Mouse (Mus musculus) forebrain, embryonic 16.5 days (tissue): ENCODE data around the gene Calu. TPM values are rescaled to one million over a fixed set of nuclear protein-coding genes. Genes with fewer than 3 reads are reported as not detected.

ENCODE experiments used
- ATAC-seq: fragments of 200-750 bp; cut with Nextera tagmentation; 2 replicates; pipeline ENCODE4 v1.8.0; 2017; ENCODE audit warnings: mild to moderate bottlenecking, moderate library complexity
- H3K27ac ChIP-seq: fragments of 300-500 bp; sonication (generic); 2 replicates; pipeline ENCODE4 v1.5.1; 2014; ENCODE audit warnings: low read length, control low read depth
- H3K27me3 ChIP-seq: fragments of 300-500 bp; sonication (generic); replicated peaks from 2 replicates; pipeline ENCODE4 v1.6.1; 2014; ENCODE audit warnings: low read length; ENCODE audit not compliant: control insufficient read depth, insufficient read depth
- H3K36me3 ChIP-seq: fragments of 300-500 bp; sonication (generic); 2 replicates; pipeline ENCODE4 v1.6.1; 2014; ENCODE audit not compliant: control insufficient read depth, insufficient read depth
- H3K4me1 ChIP-seq: fragments of 300-500 bp; sonication (generic); replicated peaks from 2 replicates; pipeline ENCODE4 v1.6.1; 2014; ENCODE audit warnings: low read length; ENCODE audit not compliant: control insufficient read depth, insufficient read depth
- H3K4me2 ChIP-seq: fragments of 300-500 bp; sonication (generic); 2 replicates; pipeline ENCODE4 v1.6.1; 2014; ENCODE audit warnings: mild to moderate bottlenecking, low read length, control low read depth
- H3K4me3 ChIP-seq: fragments of 300-500 bp; sonication (generic); replicated peaks from 2 replicates; pipeline ENCODE4 v1.5.1; 2014; ENCODE audit warnings: mild to moderate bottlenecking, low read length, control low read depth
- H3K9ac ChIP-seq: fragments of 300-500 bp; sonication (generic); replicated peaks from 2 replicates; pipeline ENCODE4 v1.6.1; 2014; ENCODE audit warnings: low read depth, low read length, control low read depth
- H3K9me3 ChIP-seq: fragments of 300-500 bp; sonication (generic); 2 replicates; pipeline ENCODE4 v1.6.1; 2016; ENCODE audit warnings: low read length; ENCODE audit not compliant: control insufficient read depth
- WGBS: fragments of 180-500 bp; shearing (Covaris S2); extraction: QIAGEN DNeasy Blood & Tissue Kit; methylation state at CpG from one replicate; pipeline ENCODE4 v1.1.7; 2014; 5-methylcytosine and 5-hydroxymethylcytosine counted together
- polyA plus RNA-seq: library from polyadenylated mRNA; unstranded; fragments of >200 nt; fragmentation: Nextera tagmentation; extraction: Ambion mirVana; gene quantifications from 2 replicates; pipeline ENCODE4 v1.2.1, GENCODE M21; 2015

Calu gene
- polyA plus RNA-seq = 170 and 206 TPM in 2 replicates

DNA sequence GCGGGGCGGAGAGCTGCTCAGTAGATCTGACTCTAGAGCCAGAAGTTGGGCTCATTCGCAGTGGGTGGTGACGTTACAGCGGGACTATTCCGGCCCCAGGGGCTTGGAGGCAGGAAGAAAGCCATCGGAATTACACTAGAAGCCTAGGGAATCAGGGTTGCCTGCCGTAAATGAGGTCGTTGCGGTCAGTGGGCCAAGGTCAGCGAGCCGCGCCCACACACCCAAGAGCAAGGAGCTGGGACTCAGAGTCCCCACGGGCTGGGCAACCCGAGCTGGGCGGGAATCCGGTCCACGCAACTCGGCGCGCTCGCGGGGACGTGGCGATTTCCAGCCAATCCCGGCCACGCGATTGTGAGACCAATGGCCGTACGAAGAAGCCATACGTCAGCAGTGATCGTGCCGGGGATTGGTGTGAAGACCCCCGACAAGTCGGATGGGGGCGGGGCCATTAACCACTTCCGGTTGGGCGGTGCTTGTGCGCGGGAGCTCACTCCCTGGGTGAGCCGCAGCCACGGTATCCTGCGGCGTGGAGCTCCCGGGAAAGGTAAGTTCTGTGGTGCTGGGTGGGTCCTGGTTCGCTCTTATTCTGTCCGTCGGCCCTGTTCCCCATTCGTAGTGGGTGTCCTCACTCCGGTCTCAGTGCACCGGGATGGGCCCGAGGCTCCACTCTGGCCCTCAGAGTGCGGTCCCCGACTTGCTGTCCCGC is at the start of gene Calu:
Gene Calu (plus strand): TSS at position 405 of the 706 bp plus-strand sequence.
- Histone ChIP-seq H3K9me3 (no peaks in the 10 kb centered on the region), H3K9ac (peak within 1 kb of the TSS; percentile 86), H3K4me1 (peaks cover 19% of the 10 kb centered on the region), H3K4me3 (peak within 1 kb of the TSS; percentile 92), H3K27me3 (0 out of 2 replicates have a peak, but pooled peaks cover 2% of the 10 kb centered on the region), H3K36me3 (no peaks in the 10 kb centered on the region), H3K4me2 (peak within 1 kb of the TSS; percentile 77), H3K27ac (peak within 1 kb of the TSS; percentile 87)
- under 1% methylated on average over 55 of the region's 55 CpGs for WGBS
- ATAC-seq = peak; percentile 99

DNA sequence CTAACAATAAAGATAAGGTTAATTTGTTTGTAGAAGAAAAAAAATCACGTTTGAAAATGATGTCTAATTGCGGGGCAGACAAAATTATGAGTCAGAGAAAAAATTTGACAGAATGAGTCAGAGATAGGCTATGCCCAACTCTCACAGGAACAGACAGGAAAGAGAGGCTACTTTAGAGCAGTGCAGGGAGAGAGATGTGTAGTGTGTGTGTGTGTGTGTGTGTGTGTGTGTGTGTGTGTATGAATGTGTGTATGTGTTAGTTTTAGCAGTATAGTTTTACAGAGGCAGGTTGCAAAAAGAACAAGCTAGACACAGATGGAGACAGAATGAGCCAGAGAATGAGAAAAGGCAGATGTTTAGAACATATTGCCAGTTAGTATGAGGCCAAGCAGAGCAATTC is 48.8 kb upstream of the Calu start:
- H3K9ac ChIP-seq = no peak overlapping the region
- ATAC-seq = no peak
- no peaks in the 10 kb centered on the region for H3K36me3 ChIP-seq
- no peak overlapping the region for H3K4me2 ChIP-seq
- no peak overlapping the region for H3K27ac ChIP-seq
- H3K27me3 ChIP-seq = no peaks in the 10 kb centered on the region
- 77% methylated on average over 2 of the region's 2 CpGs for WGBS
- no peaks in the 10 kb centered on the region for H3K9me3 ChIP-seq
- H3K4me1 ChIP-seq = no peaks in the 10 kb centered on the region
- H3K4me3 ChIP-seq = no peak overlapping the region

DNA sequence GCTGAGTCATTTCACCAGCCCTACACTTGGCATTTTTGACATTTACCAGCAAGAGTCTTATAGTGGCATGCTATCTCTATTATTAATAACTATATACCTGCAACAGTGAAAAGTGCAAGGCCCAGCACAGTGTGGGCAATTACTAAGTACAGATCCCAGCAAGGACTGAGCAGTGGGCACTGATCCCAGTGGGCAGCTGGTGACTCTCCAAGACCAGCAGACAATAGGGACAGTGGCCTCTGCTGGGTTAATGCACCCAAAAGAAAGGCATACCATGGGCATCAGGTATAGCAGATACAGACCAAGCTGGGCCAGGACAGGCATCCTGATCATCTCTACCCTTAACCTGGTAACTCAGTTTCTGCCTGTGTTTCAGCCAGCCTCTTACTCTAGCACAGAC is 44.6 kb upstream of the Calu start:
- Histone ChIP-seq H3K4me3 (no peak overlapping the region), H3K36me3 (no peaks in the 10 kb centered on the region), H3K9me3 (no peaks in the 10 kb centered on the region), H3K9ac (no peak overlapping the region), H3K4me2 (no peak overlapping the region), H3K27ac (no peak overlapping the region), H3K4me1 (no peaks in the 10 kb centered on the region), H3K27me3 (no peaks in the 10 kb centered on the region)
- ATAC-seq = no peak

DNA sequence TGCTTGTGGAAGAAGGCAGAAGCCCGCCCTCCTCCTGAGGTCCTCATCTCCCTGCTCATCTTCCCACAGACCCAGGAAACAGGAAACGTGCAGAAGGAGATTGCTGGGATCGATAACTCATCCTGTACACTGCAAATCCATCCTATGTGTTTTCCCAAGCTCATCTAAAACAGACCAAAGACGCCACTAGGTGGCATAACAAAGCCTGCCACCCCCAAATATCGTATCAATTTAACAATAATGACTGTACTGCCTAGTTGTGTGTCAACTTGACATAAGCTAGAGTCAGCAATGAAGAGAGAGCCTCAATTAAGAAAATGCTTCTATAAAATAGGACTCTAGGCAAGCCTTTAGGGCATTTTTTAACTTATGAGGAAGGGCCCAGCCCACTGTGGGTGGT is 44.1 kb upstream of the Calu start:
- H3K9ac ChIP-seq = no peak overlapping the region
- H3K4me2 ChIP-seq = no peak overlapping the region
- no peak overlapping the region for H3K27ac ChIP-seq
- H3K4me3 ChIP-seq = no peak overlapping the region
- H3K27me3 ChIP-seq = no peaks in the 10 kb centered on the region
- WGBS = 57% methylated on average over 5 of the region's 5 CpGs
- no peaks in the 10 kb centered on the region for H3K4me1 ChIP-seq
- ATAC-seq = no peak
- H3K36me3 ChIP-seq = no peaks in the 10 kb centered on the region
- H3K9me3 ChIP-seq = no peaks in the 10 kb centered on the region

DNA sequence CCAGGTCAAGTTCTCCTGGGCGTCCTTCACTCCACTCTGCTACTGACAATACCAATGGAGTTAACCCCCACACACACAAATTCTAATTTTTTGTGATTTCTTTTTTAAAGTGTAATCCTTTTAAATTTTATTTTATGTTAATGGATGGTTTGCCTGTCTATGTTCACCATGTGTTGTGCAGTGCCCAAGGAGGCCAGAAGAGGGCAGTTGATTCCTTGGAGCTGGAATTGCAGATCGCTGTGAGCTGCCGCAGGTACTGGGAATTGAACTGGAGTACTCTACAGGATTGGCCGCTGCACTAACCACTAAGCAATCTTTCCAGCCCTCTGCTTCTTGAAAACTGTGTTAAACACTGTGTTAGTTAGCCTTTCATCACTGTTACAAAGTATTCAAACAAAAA is 42.4 kb upstream of the Calu start:
- ATAC-seq = no peak
- Histone ChIP-seq H3K36me3 (no peaks in the 10 kb centered on the region), H3K9ac (no peak overlapping the region), H3K4me2 (no peak overlapping the region), H3K4me1 (no peaks in the 10 kb centered on the region), H3K27me3 (no peaks in the 10 kb centered on the region), H3K27ac (no peak overlapping the region), H3K9me3 (no peaks in the 10 kb centered on the region), H3K4me3 (no peak overlapping the region)
- 93% methylated on average over 4 of the region's 4 CpGs for WGBS

DNA sequence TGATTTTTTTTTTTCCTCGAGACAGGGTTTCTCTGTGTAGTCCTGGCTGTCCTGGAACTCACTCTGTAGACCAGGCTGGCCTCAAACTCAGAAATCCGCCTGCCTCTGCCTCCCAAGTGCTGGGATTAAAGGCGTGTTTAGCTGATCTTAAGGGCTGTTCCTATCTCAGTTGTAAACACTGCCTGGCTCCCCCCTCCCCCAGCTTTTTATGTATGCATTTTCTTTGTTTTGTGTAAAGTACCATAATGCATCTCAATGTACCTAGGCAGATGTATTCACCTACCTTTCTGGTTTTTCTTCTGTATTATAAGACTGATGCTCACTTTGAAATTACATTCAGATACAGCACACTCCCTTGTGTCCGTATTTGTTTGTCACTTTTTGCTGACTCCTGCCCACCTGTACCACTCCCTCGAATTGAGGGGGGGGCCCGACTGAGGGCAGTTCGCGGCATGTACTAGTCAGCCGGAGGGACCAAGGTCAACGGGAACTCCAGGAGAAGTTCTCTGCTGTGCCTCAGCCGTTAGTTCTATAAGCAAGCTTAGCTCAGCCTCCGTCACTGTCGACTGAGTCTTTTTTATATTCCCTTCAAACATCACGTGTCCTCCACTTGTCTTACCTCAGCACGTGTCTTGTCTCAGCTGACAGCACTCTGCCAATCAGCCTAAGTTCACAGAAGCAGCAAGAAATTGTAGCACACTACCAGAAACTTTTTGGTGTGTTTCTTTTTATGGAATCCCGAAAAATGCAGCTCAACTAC is 38.8 kb upstream of the Calu start:
- no peaks in the 10 kb centered on the region for H3K4me1 ChIP-seq
- no peaks in the 10 kb centered on the region for H3K27me3 ChIP-seq
- H3K9me3 ChIP-seq = no peaks in the 10 kb centered on the region
- H3K4me3 ChIP-seq = no peak overlapping the region
- H3K9ac ChIP-seq = no peak overlapping the region
- no peaks in the 10 kb centered on the region for H3K36me3 ChIP-seq
- H3K4me2 ChIP-seq = no peak overlapping the region
- ATAC-seq = no peak
- no peak overlapping the region for H3K27ac ChIP-seq
- 90% methylated on average over 16 of the region's 16 CpGs for WGBS

DNA sequence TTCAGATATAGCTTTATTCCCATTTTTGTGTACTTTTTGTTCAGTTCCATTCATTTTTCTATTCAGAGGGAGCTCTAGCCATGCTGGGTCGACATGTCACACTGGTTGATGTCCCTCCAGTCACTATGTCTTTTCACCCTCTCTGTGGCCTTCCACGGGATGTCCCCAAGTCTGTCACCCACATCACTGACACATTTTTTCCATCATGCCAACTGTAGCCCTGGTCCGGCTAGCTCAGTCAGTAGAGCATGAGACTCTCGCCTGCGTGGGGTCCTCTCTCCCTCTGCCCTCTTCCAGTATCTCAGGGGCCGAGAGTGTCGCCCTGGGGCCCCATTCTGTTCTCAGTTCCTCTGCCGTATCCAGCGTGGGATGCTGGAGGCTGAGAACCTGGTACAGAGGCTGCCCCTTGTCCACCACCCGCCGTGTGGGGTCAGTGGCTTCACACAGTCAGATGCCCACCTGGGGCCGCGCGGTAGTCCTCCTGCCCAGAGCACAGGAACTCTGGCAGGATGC is 34.1 kb upstream of the Calu start:
- no peak for ATAC-seq
- no peak overlapping the region for H3K4me3 ChIP-seq
- no peak overlapping the region for H3K9ac ChIP-seq
- H3K4me2 ChIP-seq = no peak overlapping the region
- WGBS = 67% methylated on average over 14 of the region's 14 CpGs
- H3K4me1 ChIP-seq = no peaks in the 10 kb centered on the region
- no peaks in the 10 kb centered on the region for H3K9me3 ChIP-seq
- no peaks in the 10 kb centered on the region for H3K27me3 ChIP-seq
- no peaks in the 10 kb centered on the region for H3K36me3 ChIP-seq
- H3K27ac ChIP-seq = no peak overlapping the region

DNA sequence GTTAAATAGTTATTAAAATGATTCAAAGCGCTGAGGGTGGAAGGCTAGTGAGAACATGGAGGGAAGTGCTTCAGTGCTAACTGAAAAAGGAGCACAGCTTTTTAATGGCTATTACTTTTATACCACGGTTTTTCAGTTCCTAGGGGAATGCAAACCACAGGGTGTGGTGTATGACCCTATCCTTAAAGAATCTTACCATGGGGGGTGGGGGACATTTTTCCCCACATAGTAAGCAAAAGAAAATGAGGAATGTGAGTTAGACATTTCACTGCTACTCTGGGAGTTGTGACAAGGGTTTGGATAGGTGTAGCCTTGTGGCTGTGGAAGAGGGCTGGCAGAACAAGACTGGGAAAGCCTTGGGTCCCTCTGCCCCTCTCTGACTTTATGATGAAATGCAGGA is 30.6 kb upstream of the Calu start:
- Histone ChIP-seq H3K36me3 (no peaks in the 10 kb centered on the region), H3K27me3 (no peaks in the 10 kb centered on the region), H3K9me3 (no peaks in the 10 kb centered on the region), H3K9ac (no peak overlapping the region), H3K4me1 (no peaks in the 10 kb centered on the region), H3K4me3 (no peak overlapping the region), H3K27ac (no peak overlapping the region), H3K4me2 (no peak overlapping the region)
- 80% methylated on average over 2 of the region's 2 CpGs for WGBS
- no peak for ATAC-seq

DNA sequence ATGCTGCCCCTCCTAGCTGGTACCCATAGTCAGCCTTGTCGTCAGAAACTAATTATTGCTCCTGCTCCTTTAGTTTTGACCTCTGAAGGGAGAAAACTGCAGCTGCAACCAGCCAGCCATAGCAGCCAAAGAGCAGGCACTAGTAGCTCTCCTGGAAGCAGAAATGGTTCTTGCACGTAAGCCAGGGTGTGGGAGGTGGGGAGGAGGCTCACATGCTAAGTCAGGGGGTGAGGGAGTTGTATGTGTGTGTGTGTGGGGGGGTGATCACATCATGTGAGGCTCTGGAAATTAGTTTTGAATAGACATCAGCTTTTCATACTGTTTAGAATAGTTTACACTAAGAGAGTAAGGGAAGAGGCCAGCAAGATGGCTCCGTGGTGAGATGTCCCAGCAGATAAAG is 29.9 kb upstream of the Calu start:
- WGBS = 69% methylated on average over 3 of the region's 3 CpGs
- ATAC-seq = no peak
- Histone ChIP-seq H3K9me3 (no peaks in the 10 kb centered on the region), H3K9ac (no peak overlapping the region), H3K4me2 (no peak overlapping the region), H3K4me1 (no peaks in the 10 kb centered on the region), H3K4me3 (no peak overlapping the region), H3K27ac (no peak overlapping the region), H3K36me3 (no peaks in the 10 kb centered on the region), H3K27me3 (no peaks in the 10 kb centered on the region)
